In genomic region chr5:99975776-99976175, GRCm38 (mm10) we compare ENCODE assay signal across 9 mouse cellular contexts. TPM values are rescaled to one million over a fixed set of nuclear protein-coding genes. Genes with fewer than 3 reads are reported as not detected.
DNase-seq lines count a peak whose midpoint lies in the region; ATAC-seq and TF ChIP-seq lines count a peak whose summit lies in the region.
"Had no signal": no experiment of that assay in that cellular context is flagged by ENCODE, and none has a peak within 500 bp of the region (broad histone marks: within the 10 kb centered on the region; RNA-seq: fewer than 3 reads in every experiment).

No protein-coding gene starts in this region.

- peak overlapping the region; percentile 42 for H3K4me2 ChIP-seq in neural tube, embryonic 11.5 days (ENCODE audit: low read depth)
- H3K4me2 ChIP-seq in liver, embryonic 14.5 days (ENCODE audit: low read depth), result peak overlapping the region; percentile 88

- H3K4me1 ChIP-seq in neural tube, embryonic 11.5 days (ENCODE audit: control insufficient read depth, insufficient read depth, low read length), result peaks cover 5% of the 10 kb centered on the region; the same call in 1 of the 2 replicates
- peaks cover 11 to 13% of the 10 kb centered on the region in 2 experiments for H3K4me1 ChIP-seq in liver, embryonic 14.5 days (replicated peaks; ENCODE audit: control insufficient read depth in 2 of 2, insufficient read depth in 2 of 2, low read length in 1 of 2)

- 85% methylated on average over 1 of the region's 1 CpGs for WGBS in neural tube, embryonic 11.5 days
- WGBS in liver, embryonic 14.5 days (ENCODE audit: insufficient replicate concordance), result 62% methylated on average over 1 of the region's 1 CpGs

- H3K27me3 ChIP-seq in neural tube, embryonic 11.5 days (ENCODE audit: control insufficient read depth, insufficient read depth, low read length), result no peaks in the 10 kb centered on the region
- H3K27me3 ChIP-seq in liver, embryonic 14.5 days (ENCODE audit: control insufficient read depth, insufficient read depth, low read length), result no peaks in the 10 kb centered on the region

- no peak for ATAC-seq in neural tube, embryonic 11.5 days (ENCODE audit: insufficient read depth, low FRiP score, low TSS enrichment)
- no peak for ATAC-seq in liver, embryonic 14.5 days (ENCODE audit: insufficient read depth)

- peak; percentile 9 for DNase-seq in embryo, embryonic 10.5 days (ENCODE audit: low spot score)
- DNase-seq in embryo, embryonic 9.5 days (ENCODE audit: extremely low spot score), result no peak
- no peak for DNase-seq in neural tube, embryonic 11.5 days (ENCODE audit: low spot score)
- no peak for DNase-seq in neural tube, embryonic 10.5 days (ENCODE audit: extremely low spot score, low spot score)
- DNase-seq in liver, embryonic 14.5 days (ENCODE audit: low read depth in 3 of 3, low spot score in 3 of 3), result no peak
- no peak for DNase-seq in spleen, adult 18-20 months
- DNase-seq in testis, postnatal 14 days (ENCODE audit: low spot score), result no peak
- no peak for DNase-seq in thymus, postnatal 14 days
- DNase-seq: adrenal gland, postnatal 14 days had no signal

- no peaks in the 10 kb centered on the region for H3K9me3 ChIP-seq in neural tube, embryonic 11.5 days (ENCODE audit: control insufficient read depth, low read length)
- H3K9me3 ChIP-seq in liver, embryonic 14.5 days (ENCODE audit: control insufficient read depth, low read length), result no peaks in the 10 kb centered on the region

- no peaks in the 10 kb centered on the region for H3K36me3 ChIP-seq in neural tube, embryonic 11.5 days (ENCODE audit: control insufficient read depth, insufficient read depth, low read length)
- peaks cover 21% of the 10 kb centered on the region for H3K36me3 ChIP-seq in liver, embryonic 14.5 days (replicated peaks; ENCODE audit: control insufficient read depth, insufficient read depth, low read depth)

- no peak overlapping the region for H3K9ac ChIP-seq in neural tube, embryonic 11.5 days (ENCODE audit: low read length)
- peak overlapping the region; percentile 47 for H3K9ac ChIP-seq in liver, embryonic 14.5 days (replicated peaks)

- no peak overlapping the region for H3K27ac ChIP-seq in neural tube, embryonic 11.5 days (ENCODE audit: low read depth, low read length)
- no peak overlapping the region for H3K27ac ChIP-seq in liver, embryonic 14.5 days

- TF ChIP-seq CTCF in liver, embryonic 14.5 days (IDR thresholded peaks at IDR 0.05; ENCODE audit: low read depth), result no peak

- no peak for TF ChIP-seq EP300 in liver, embryonic 14.5 days (IDR thresholded peaks at IDR 0.05; ENCODE audit: low read depth)

- peak overlapping the region; percentile 20 for H3K4me3 ChIP-seq in neural tube, embryonic 11.5 days (ENCODE audit: low read depth, low read length)
- peak overlapping the region; percentile 76 to 99; a peak in 3 of 4 replicates for H3K4me3 ChIP-seq in liver, embryonic 14.5 days (ENCODE audit: insufficient read depth in 1 of 2, low read depth in 2 of 2, low read length in 2 of 2)

RNA-seq across cellular contexts. Expression of gene Hnrnpd, which starts 3.0 kb away (rescaled TPM):
- 277 and 289 TPM in 2 replicates for polyA plus RNA-seq in neural tube, embryonic 11.5 days (2014; fragmentation: Nextera tagmentation; extraction: Ambion mirVana)
- polyA plus RNA-seq in liver, embryonic 14.5 days (2012; rRNA removed), result 68.1 and 157 TPM in 2 replicates
- 62.4 and 64.4 TPM in 2 replicates for polyA plus RNA-seq in liver, embryonic 14.5 days (2014; fragmentation: Nextera tagmentation; extraction: Ambion mirVana)

RNA-seq across cellular contexts. Expression of gene 4930524J08Rik, which starts 3.1 kb away (rescaled TPM):
- polyA plus RNA-seq in neural tube, embryonic 11.5 days (2014; fragmentation: Nextera tagmentation; extraction: Ambion mirVana), result 2.1 and 2.2 TPM in 2 replicates
- 1.5 and 2.3 TPM in 2 replicates for polyA plus RNA-seq in liver, embryonic 14.5 days (2012; rRNA removed)
- 0.25 and 0.47 TPM in 2 replicates for polyA plus RNA-seq in liver, embryonic 14.5 days (2014; fragmentation: Nextera tagmentation; extraction: Ambion mirVana)
